Comparison of ENCODE assay signal across 9 mouse cellular contexts in the genomic region with DNA sequence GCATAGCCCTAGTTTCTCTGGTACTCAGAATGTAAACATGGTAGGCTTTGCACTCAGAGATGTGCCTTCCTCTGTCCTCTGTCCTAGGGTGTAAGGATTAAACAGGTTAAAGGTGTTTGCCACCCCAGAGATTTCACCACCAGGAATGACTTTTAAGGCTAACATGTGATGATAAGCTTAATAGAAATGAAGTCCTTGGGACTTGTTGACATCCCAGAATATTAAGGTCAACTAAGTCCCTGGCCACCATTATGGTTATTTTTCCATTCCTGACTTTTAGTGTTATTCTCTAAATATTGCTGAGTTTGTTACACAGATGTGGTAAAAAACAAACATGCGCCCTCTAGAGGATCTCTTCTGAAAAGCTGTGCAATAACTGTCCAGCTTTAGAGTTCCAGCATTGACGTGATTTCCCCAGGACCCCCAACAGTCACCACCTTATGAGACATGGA.
DNase-seq lines count a peak whose midpoint lies in the region; ATAC-seq and TF ChIP-seq lines count a peak whose summit lies in the region.
"Had no signal": no experiment of that assay in that cellular context is flagged by ENCODE, and none has a peak within 500 bp of the region (broad histone marks: within the 10 kb centered on the region; RNA-seq: fewer than 3 reads in every experiment).

No protein-coding gene starts in this region.

- H3K79me2 ChIP-seq in CH12.LX (replicated peaks; ENCODE audit: control insufficient read depth, extremely low read depth, insufficient read depth, poor library complexity, severe bottlenecking): peaks cover 39% of the 10 kb centered on the region

- TF ChIP-seq CTCF in CH12.LX (conservative IDR thresholded peaks at IDR 0.05 in 1 of 2, IDR thresholded peaks at IDR 0.05 in 1 of 2; ENCODE audit: low read depth in 2 of 2, low read length in 2 of 2): peak; percentile 57 to 69
- peak; percentile 66 for TF ChIP-seq CTCF in hindbrain, postnatal 0 days (IDR thresholded peaks at IDR 0.05; ENCODE audit: low read depth)

- no peak overlapping the region for H3K4me2 ChIP-seq in kidney, embryonic 15.5 days
- no peak overlapping the region for H3K4me2 ChIP-seq in CH12.LX (ENCODE audit: insufficient read depth, low read depth, poor library complexity, severe bottlenecking)
- H3K4me2 ChIP-seq in hindbrain, postnatal 0 days (ENCODE audit: low read depth, low read length): no peak overlapping the region
- H3K4me2 ChIP-seq: stomach, embryonic 15.5 days had no signal

- dilution Hi-C loops in CH12.LX (cut with MboI; ENCODE audit: extremely low pct_ligation_motif_present, extremely low pct_unique_long_range_greater_than_20kb, low sequenced_read_pairs): no loop called here

- TF ChIP-seq EP300 in CH12.LX (IDR thresholded peaks at IDR 0.05; ENCODE audit: low read length): no peak

- no peak for ATAC-seq in kidney, embryonic 15.5 days (replicated peaks; ENCODE audit: low FRiP score)
- ATAC-seq in hindbrain, postnatal 0 days: 0 out of 2 replicates have a peak, but pooled peaks have one; percentile 27

- H3K9me3 ChIP-seq in kidney, embryonic 15.5 days (replicated peaks): no peaks in the 10 kb centered on the region
- H3K9me3 ChIP-seq in CH12.LX (replicated peaks; ENCODE audit: low read length): no peaks in the 10 kb centered on the region
- H3K9me3 ChIP-seq in hindbrain, postnatal 0 days (ENCODE audit: low read length): no peaks in the 10 kb centered on the region
- H3K9me3 ChIP-seq: stomach, embryonic 15.5 days had no signal

- in situ Hi-C loops in CH12.LX (cut with MboI; ENCODE audit: low pct_ligation_motif_present, low pct_unique_long_range_greater_than_20kb, low sequenced_read_pairs): no loop called here

- no peak overlapping the region for H3K9ac ChIP-seq in kidney, embryonic 15.5 days
- no peak overlapping the region for H3K9ac ChIP-seq in CH12.LX (ENCODE audit: insufficient read depth, low read depth)
- no peak overlapping the region for H3K9ac ChIP-seq in hindbrain, postnatal 0 days (replicated peaks; ENCODE audit: low read length)
- H3K9ac ChIP-seq: stomach, embryonic 15.5 days had no signal

- H3K27me3 ChIP-seq in kidney, embryonic 15.5 days: no peaks in the 10 kb centered on the region
- H3K27me3 ChIP-seq in CH12.LX (replicated peaks): no peaks in the 10 kb centered on the region
- H3K27me3 ChIP-seq in hindbrain, postnatal 0 days (ENCODE audit: insufficient read depth, low read length): no peaks in the 10 kb centered on the region
- H3K27me3 ChIP-seq: stomach, embryonic 15.5 days had no signal

- no peak for TF ChIP-seq POLR2A in CH12.LX (IDR thresholded peaks at IDR 0.05; ENCODE audit: low read depth, low read length)

- H3K36me3 ChIP-seq in kidney, embryonic 15.5 days: peaks cover 15% of the 10 kb centered on the region
- H3K36me3 ChIP-seq in CH12.LX (replicated peaks in 1 of 2; ENCODE audit: control insufficient read depth in 1 of 2, insufficient read depth in 1 of 2, low read length in 1 of 2): peaks cover 31 to 57% of the 10 kb centered on the region in 2 experiments
- no peaks in the 10 kb centered on the region for H3K36me3 ChIP-seq in hindbrain, postnatal 0 days (ENCODE audit: insufficient read depth, low read length)
- H3K36me3 ChIP-seq: stomach, embryonic 15.5 days had no signal

- H3K4me3 ChIP-seq in kidney, embryonic 15.5 days (replicated peaks): no peak overlapping the region
- H3K4me3 ChIP-seq in CH12.LX (replicated peaks in 1 of 3; ENCODE audit: low read depth in 2 of 3, low read length in 2 of 3, poor library complexity in 1 of 3): no peak overlapping the region
- no peak overlapping the region for H3K4me3 ChIP-seq in hindbrain, postnatal 0 days (ENCODE audit: low read length)
- H3K4me3 ChIP-seq: stomach, embryonic 15.5 days had no signal

- no peak overlapping the region for H3K27ac ChIP-seq in kidney, embryonic 15.5 days
- H3K27ac ChIP-seq in CH12.LX (ENCODE audit: insufficient read depth, low read depth): no peak overlapping the region
- no peak overlapping the region for H3K27ac ChIP-seq in hindbrain, postnatal 0 days
- H3K27ac ChIP-seq: stomach, embryonic 15.5 days had no signal

- 14% methylated on average over 2 of the region's 2 CpGs for WGBS in kidney, embryonic 15.5 days
- 14% methylated on average over 2 of the region's 2 CpGs for WGBS in hindbrain, postnatal 0 days

- H3K4me1 ChIP-seq in kidney, embryonic 15.5 days: no peaks in the 10 kb centered on the region
- peaks cover 0 to 23% of the 10 kb centered on the region in 2 experiments; a peak in 2 of 4 replicates for H3K4me1 ChIP-seq in CH12.LX (ENCODE audit: control insufficient read depth in 1 of 2, insufficient read depth in 2 of 2)
- no peaks in the 10 kb centered on the region for H3K4me1 ChIP-seq in hindbrain, postnatal 0 days (ENCODE audit: insufficient read depth, low read length)
- H3K4me1 ChIP-seq: stomach, embryonic 15.5 days had no signal

- peak; percentile 53 for TF ChIP-seq RAD21 in CH12.LX (IDR thresholded peaks at IDR 0.05; ENCODE audit: low read depth, low read length)

- DNase-seq in kidney, postnatal 10 days: peak; percentile 22
- DNase-seq in CH12.LX (ENCODE audit: extremely low read depth): peak; percentile 59
- DNase-seq in adipocyte (ENCODE audit: low spot score): peak; percentile 62
- peak; percentile 73 for DNase-seq in hindbrain, postnatal 0 days (ENCODE audit: low spot score)
- DNase-seq in retina, embryonic 14.5 days (ENCODE audit: low spot score): peak; percentile 73
- no peak for DNase-seq in ovary, postnatal 36 days (ENCODE audit: low spot score)
- DNase-seq in cerebellum, adult 11-12 months: no peak

TF ChIP-seq in CH12.LX, 34 proteins besides CTCF, POLR2A, EP300 and RAD21:
- TF ChIP-seq JUN (IDR thresholded peaks at IDR 0.05; ENCODE audit: insufficient read depth, low read depth, low read length): no peak
- TF ChIP-seq SMC3 (IDR thresholded peaks at IDR 0.05; ENCODE audit: low read depth, low read length): peak; percentile 47
- TF ChIP-seq JUND (conservative IDR thresholded peaks at IDR 0.05; ENCODE audit: low read depth, low read length): 0 out of 2 replicates have a peak, but pooled peaks have one; percentile 18
- TF ChIP-seq MAFK (IDR thresholded peaks at IDR 0.05; ENCODE audit: insufficient replicate concordance, low read length): peak; percentile 84

Comparison
In these comparisons a context has a peak if more than half of its experiments do, and no peak if none do; other contexts are left out.
1. DNase-seq: peak in kidney, postnatal 10 days (single experiment), CH12.LX (single experiment), adipocyte (single experiment), hindbrain, postnatal 0 days (single experiment) and retina, embryonic 14.5 days (single experiment); none in ovary, postnatal 36 days (single experiment) and cerebellum, adult 11-12 months (single experiment).